Mouse (Mus musculus) cerebellum, postnatal 4 days (tissue): Measurements from ENCODE around the gene Per2.

ENCODE experiments used
- DNase-seq, 2 experiments: peaks; one replicate each; pipeline ENCODE4 v3.0.0; 2022; ENCODE audit warnings: low spot score in 2 of 2, mixed read lengths in 1 of 2

Per2 gene

DNA sequence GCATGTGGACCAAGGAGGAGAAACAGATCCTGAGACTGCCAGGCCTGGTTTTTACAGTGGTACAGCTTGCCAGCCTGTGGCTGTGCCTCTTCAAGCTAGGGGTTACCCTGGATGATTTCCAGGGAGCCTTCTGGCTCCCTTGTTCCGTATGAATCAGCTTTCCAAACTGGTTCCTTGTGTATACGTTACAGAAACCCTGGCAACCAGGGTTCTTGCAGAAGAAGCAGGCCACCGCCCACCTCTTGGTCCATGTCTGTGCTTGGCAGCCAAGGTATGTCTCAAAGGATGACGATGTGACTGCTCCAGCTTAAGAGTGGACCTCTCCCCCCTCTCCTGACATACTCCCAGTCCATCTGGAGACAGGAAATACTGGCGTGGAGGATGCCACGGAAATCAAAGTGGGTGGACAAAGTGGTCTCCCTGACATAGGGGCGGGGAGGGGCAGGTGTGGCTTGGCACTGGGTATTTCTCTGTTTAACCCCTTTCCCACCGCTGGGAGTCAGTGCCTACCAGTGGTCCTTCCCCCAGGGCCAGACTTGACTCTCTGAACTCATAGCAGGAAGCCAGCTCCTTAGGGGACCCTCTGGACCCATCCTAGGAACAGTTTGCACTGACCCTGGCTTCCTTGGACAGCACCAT lies 782 bp downstream of the Per2 start:
- DNase-seq = peak in 1 of 2 experiments; percentile 58

- DNase-seq = no peak
Measured at GRCm38 (mm10) chr1:91457698-91458097, 1.4 kb downstream of the Per2 start.

DNA sequence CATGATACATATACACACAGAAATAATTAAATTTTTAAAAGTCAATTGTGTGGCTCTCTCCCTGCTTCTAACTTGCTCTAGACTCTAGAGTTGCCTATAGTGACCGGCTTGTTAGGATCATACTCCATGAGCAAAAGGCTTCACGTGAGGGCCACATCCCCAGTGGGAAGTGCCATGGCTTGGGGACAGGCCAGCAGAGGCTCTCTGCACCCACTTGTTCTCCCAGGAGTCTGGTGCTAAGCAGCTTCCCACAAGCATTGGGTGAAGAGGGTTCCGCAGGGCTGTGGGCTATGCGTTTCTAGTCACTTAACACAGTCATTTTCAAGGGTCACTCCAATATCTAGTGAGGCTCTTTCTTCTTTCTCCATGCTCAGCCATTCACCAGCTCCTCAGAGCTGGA lies 2.0 kb downstream of the Per2 start:
- DNase-seq = no peak

DNA sequence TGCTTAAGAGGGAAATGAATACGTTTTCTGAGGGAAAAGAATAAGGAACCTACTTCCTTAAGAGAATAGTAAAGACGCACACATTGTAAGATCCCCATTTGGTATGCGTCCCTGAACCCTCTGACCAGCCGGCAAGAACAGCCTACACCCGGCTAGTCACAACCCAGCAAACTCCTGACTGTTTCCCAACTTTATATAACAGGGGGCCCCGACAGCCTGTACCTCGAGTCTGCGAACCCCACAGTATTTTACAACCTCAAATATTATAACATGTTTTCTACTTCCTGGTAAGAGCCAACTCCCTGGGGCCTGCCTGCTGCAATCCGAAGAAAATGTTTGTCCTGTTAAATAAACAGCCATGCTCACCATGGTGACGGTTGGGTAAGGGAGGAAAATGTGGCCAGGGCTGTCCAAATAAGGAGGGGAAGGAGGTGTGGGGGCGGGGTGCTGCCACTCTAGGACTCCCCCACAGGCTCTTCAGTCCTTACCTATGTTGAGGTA lies 2.8 kb downstream of the Per2 start:
- peak in 1 of 2 experiments; percentile 31 for DNase-seq

GRCm38 (mm10) chr1:91455661-91456161 lies 3.4 kb downstream of the Per2 start:
- no peak for DNase-seq

- DNase-seq = no peak
Measured at GRCm38 (mm10) chr1:91454927-91455326, 4.2 kb downstream of the Per2 start.

DNA sequence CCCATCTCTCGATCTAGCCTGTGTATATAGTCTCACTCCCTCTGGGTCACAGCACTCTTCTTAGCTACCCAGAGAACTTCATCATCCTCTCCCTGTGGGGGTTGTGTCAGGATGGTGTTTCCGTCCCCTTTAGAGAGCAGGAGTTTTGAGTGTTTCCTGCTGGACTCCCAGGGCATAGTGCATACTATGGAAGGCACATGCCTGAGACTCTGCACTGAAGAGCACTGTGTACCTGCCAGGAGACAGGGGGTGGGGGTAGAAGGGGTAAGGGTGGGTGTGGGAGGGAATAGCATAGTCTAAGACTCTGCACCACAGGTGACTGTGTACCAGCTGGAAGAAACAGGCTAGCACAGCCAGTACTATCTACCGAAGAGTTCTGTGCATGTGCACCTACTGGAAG lies 4.8 kb downstream of the Per2 start:
- DNase-seq = no peak

DNA sequence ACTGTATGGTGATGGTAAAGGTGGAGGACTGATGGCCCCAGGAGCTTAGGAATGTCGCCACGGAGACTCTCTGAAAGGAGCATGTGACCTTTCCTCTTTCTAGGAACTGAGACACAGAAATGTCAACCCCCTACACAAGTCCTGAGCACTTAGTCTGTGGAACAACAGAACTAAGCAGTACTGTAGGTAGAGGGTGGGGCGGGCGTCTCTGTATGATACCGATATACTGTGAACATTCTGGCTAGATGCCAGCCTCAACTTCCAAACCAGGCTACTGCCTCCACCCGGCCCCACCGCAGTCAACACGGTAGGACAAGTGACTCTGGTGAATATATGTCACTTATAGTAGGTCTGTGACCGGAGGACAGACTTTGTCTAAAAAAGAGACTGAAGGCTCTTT lies 5.2 kb downstream of the Per2 start:
- no peak for DNase-seq

GRCm38 (mm10) chr1:91451547-91452084 lies 7.5 kb downstream of the Per2 start:
- DNase-seq = no peak

- DNase-seq = no peak
Measured at GRCm38 (mm10) chr1:91450851-91451250, 8.3 kb downstream of the Per2 start.

DNA sequence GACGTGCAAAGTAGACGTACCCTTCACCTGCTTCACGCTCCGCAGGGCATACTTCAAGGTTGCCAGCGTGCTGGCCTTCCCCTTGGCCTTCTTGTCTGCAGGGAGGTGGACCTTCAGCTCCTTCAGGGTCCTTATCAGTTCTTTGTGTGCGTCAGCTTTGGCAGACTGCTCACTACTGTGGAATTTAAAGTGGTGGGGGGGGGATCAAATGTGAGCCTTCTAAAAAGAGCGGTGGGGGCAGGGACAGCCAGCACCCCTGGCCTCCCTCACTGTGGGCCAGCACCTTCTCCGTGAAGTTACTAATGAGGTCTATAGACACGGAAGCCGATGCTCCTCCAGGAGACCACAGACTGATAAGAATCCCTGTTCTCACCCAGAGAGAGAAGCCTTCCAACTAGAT lies 10.4 kb downstream of the Per2 start:
- DNase-seq = no peak

DNA sequence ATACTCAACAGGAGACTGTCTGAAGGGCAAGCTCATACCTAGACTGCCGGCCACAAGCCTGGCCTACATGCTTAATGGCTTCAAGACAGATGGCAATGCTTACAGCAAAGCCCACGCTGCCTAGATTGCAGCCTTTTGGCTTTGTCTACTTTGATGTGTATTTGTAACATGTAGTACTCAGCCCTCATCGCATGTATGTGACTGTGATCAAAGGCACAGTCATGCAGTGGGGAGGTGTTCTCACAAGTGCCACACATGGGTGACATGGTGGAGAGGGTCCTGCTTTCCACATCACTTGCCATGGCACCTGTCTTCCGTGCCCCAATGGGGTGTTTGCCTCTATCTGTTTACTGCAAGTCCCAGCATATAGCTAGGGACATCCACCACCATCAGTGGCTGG lies 12.6 kb downstream of the Per2 start:
- no peak for DNase-seq

DNA sequence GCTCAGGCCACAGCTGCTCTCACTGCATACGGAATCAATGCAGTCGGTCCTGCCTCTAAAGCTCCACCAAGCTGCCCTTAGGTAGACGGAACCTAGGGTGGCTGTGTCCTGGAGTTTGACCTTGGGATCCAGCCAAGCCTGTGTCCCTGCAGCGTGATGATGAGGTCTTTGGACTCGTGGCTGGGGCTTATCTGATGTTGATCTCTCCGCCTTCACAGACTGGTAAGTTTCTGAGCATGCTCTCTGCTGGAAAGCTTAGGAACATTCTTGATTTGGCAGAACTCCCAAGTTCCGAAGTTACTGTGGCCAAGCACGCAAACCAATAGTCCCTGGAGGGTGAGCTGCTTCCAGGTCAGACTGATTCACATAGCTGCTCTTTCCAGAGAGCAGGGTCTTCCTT lies 13.1 kb downstream of the Per2 start:
- no peak for DNase-seq

DNA sequence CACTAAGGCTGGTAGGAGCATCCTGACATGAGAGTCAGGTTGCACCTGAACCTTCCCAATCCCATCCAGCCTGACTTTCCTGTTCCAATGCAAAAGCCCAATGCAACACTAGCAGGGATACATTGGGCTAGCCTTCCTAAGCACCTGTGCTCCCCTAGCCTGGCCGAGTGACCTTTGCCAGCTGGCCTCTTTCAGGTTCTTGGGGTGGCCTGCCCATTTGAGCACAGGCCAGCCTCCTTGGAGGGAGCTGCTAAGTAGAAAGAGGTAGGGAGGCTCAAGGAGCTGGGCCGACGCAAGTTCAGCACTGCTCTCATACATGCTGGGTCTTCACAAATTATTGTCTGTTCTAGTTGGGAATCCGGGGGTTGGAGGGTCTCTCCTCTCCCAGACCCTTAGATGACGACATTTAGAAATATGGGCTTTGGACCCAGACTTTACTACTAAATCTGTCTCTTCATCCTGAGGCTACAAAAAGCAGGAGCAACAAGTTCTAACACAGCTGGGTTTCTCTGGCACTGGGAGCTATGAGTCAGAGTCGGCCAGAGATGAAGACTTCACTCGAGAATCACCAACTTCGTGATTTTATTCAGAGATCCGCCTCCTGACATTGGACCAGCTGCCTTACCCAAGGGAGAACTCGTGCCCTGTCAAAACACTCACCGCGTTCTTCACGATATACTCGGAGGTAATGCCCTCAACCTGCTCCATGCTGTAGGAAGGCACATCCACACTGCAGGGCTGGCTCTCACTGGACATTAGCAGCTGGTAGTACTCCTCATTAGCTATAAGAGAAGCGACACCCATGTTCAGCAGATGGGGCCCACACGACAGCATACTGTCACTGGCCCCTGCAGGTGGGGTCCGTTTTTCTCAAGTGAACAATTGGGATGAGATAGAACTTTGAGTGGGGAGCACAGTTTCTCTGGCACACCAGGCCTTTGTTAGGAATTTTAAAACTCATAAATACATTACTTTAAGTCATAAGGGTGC lies 14.0 kb downstream of the Per2 start:
- no peak for DNase-seq

- DNase-seq = no peak
Measured at GRCm38 (mm10) chr1:91442350-91442990, 16.7 kb downstream of the Per2 start.

- DNase-seq = no peak
Measured at GRCm38 (mm10) chr1:91441855-91442254, 17.3 kb downstream of the Per2 start.

GRCm38 (mm10) chr1:91439776-91440175 lies 19.3 kb downstream of the Per2 start:
- no peak for DNase-seq

DNA sequence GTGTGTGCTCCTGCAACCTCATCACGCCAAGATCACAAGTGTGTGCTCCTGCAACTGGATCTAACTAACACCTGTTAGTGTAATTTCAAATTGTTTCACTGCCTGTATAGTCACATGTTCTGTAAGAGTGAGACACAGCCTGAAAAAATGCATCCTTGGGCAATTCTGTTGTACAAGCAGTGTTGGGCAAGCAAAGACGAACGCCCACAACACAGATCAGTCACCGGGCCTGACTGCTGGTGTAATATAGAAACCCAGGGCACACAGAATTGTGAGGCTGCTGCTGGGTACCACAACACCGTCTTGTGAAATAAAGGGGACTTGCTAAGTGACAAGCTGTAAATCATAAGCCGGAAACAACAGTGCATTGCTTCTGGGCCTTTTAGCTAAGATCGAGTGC lies 21.6 kb downstream of the Per2 start:
- DNase-seq = no peak

- no peak for DNase-seq
Measured at GRCm38 (mm10) chr1:91437083-91437400, 22.1 kb downstream of the Per2 start.

GRCm38 (mm10) chr1:91436380-91437082 lies 22.6 kb downstream of the Per2 start:
- DNase-seq = peak in 1 of 2 experiments; percentile 60

DNA sequence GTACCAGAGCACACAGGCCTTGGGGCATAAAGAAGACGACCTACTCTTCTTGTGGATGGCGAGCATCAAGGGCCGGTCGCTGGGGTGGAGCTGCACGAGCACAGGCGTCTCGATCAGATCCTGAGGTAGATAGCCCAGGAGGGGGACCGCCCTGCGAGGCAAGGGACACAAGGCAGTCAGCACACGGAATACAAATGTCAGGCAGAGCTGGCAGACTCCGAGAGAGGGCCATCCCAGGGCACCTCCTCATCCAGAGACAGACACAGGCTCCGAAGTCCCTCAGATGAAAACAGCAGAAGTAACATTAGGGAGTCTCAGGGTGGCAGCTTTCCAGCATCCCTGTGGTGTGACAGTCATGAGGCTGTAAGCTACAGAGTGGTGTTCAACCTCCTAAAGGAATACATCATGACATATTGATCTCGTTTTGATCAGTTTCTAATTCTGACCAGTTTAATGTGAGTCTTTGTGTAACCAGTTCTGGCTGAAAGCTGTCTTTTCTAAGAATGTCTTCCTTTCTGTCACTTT lies 23.5 kb downstream of the Per2 start:
- DNase-seq = no peak
